Mouse (Mus musculus): ENCODE results near the gene B4galt4.

Gene B4galt4

GRCm38 (mm10) chr16:38728576-38729132 is 13.4 kb upstream of the B4galt4 start:
- no peak for DNase-seq (ENCODE audit: inconsistent age in 2 of 2, low spot score in 1 of 2)

GRCm38 (mm10) chr16:38729139-38729538 is 12.9 kb upstream of the B4galt4 start:
- no peak for DNase-seq (ENCODE audit: inconsistent age in 2 of 2, low spot score in 1 of 2)

- peak in 1 of 2 experiments; percentile 80 for DNase-seq (ENCODE audit: inconsistent age in 2 of 2, low spot score in 1 of 2)
These were observed 12.3 kb upstream of the B4galt4 start for GRCm38 (mm10) chr16:38729610-38730288.

GRCm38 (mm10) chr16:38730921-38731320 is 11.1 kb upstream of the B4galt4 start:
- no peak for DNase-seq (ENCODE audit: inconsistent age in 2 of 2, low spot score in 1 of 2)

GRCm38 (mm10) chr16:38741204-38741903 is 710 bp upstream of the B4galt4 start:
- no peak for DNase-seq (ENCODE audit: inconsistent age in 2 of 2, low spot score in 1 of 2)

GRCm38 (mm10) chr16:38742659-38743131 is 631 bp downstream of the B4galt4 start:
- DNase-seq (ENCODE audit: inconsistent age in 2 of 2, low spot score in 1 of 2) = peak; percentile 33 to 76

GRCm38 (mm10) chr16:38743941-38744673 is 2.0 kb downstream of the B4galt4 start:
- DNase-seq (ENCODE audit: inconsistent age in 2 of 2, low spot score in 1 of 2) = no peak

GRCm38 (mm10) chr16:38750803-38751202 is 8.7 kb downstream of the B4galt4 start:
- no peak for DNase-seq (ENCODE audit: inconsistent age in 2 of 2, low spot score in 1 of 2)

- no peak for DNase-seq (ENCODE audit: inconsistent age in 2 of 2, low spot score in 1 of 2)
These were observed 11.6 kb downstream of the B4galt4 start for GRCm38 (mm10) chr16:38753631-38754030.

- no peak for DNase-seq (ENCODE audit: inconsistent age in 2 of 2, low spot score in 1 of 2)
These were observed 13.6 kb downstream of the B4galt4 start for GRCm38 (mm10) chr16:38755452-38756176.

- DNase-seq (ENCODE audit: inconsistent age in 2 of 2, low spot score in 1 of 2) = peak; percentile 26 to 54
These were observed 14.1 kb downstream of the B4galt4 start for GRCm38 (mm10) chr16:38756177-38756503.

GRCm38 (mm10) chr16:38756572-38756971 is 14.5 kb downstream of the B4galt4 start:
- no peak for DNase-seq (ENCODE audit: inconsistent age in 2 of 2, low spot score in 1 of 2)

GRCm38 (mm10) chr16:38757626-38758025 is 15.6 kb downstream of the B4galt4 start:
- DNase-seq (ENCODE audit: inconsistent age in 2 of 2, low spot score in 1 of 2) = no peak

GRCm38 (mm10) chr16:38758104-38758861 is 16.2 kb downstream of the B4galt4 start:
- DNase-seq (ENCODE audit: inconsistent age in 2 of 2, low spot score in 1 of 2) = peak; percentile 48 to 69

GRCm38 (mm10) chr16:38760239-38760638 is 18.2 kb downstream of the B4galt4 start:
- DNase-seq (ENCODE audit: inconsistent age in 2 of 2, low spot score in 1 of 2) = no peak

- DNase-seq (ENCODE audit: inconsistent age in 2 of 2, low spot score in 1 of 2) = no peak
These were observed 18.8 kb downstream of the B4galt4 start for GRCm38 (mm10) chr16:38760834-38761375.

- no peak for DNase-seq (ENCODE audit: inconsistent age in 2 of 2, low spot score in 1 of 2)
These were observed 19.9 kb downstream of the B4galt4 start for GRCm38 (mm10) chr16:38761972-38762371.

GRCm38 (mm10) chr16:38762401-38762800 is 20.3 kb downstream of the B4galt4 start:
- DNase-seq (ENCODE audit: inconsistent age in 2 of 2, low spot score in 1 of 2) = no peak

- peak in 1 of 2 experiments; percentile 28 for DNase-seq (ENCODE audit: inconsistent age in 2 of 2, low spot score in 1 of 2)
These were observed 21.4 kb downstream of the B4galt4 start for GRCm38 (mm10) chr16:38763508-38763907.

- no peak for DNase-seq (ENCODE audit: inconsistent age in 2 of 2, low spot score in 1 of 2)
These were observed 24.6 kb downstream of the B4galt4 start for GRCm38 (mm10) chr16:38766671-38767070.
